Mouse (Mus musculus): ENCODE results near the gene Nnat.
"Not testable (repeated sequence)": the region's sequence is repeated elsewhere in the genome, so short reads cannot be mapped to it uniquely, and the experiment has no call there.

Gene Nnat

DNA sequence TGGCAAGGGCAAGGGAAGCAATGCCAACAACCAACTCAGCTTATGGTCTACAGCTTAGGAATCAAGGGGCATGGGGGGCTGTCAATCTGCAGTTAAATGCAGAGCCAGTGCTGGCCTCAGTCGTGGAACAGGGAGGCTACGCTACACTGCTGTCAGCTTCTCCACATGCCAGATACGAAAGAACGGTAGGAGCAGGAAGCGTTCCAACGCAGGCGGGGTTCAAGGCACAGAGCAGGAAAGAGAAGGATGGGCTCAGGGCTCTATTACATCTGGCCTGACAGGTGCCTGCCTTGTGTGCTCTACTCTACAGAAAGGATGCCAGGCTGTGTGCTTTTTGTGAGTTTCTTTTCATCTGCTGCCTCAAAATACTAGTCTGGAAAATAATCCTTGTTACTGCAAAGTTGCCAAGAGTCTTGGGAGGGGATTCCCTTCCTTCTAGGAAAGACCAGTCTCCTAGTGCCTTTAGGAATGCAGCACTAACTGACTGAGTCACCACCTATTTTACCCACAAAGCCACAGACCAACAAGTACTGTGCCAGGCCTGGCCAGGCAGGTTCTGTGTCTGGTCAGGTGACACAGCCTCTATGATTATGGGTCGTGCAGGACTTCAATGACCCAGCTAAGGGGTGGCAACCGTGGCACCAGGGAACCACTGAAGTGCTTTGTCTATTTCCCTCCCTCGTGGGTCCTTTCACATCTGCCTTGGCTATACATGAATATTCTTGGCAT is 7.6 kb upstream of the Nnat start:
- DNase-seq = no peak

DNA sequence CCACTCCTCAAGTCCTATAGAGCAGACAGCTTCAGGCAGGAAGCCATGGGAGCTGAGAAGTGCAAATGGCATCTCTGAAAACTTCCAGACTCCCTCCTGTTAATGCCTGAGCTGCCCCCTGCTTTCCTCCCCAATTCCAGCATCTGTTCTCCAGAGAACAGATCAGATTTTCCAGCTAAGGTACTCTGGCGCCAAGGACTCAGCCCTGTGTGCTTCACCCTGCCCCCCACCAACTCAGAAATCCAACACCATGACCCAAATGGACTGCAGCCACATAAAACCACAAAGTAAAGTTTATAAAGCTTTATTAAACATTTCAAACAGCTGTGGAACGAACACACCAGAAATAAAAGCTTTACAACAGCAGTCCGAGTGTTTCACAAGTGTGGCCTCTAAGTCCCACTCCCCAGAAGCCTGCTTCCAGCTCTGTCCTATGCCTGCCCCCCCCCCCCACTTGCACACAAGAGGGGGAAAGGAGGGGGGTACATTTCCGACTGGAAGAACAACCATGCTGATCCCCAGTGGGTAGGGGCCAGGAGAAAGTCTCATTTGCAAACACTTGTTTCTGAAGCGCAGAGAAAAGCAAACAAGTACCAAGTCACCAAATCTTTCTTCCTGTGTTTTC is 3.7 kb upstream of the Nnat start:
- DNase-seq = no peak

DNA sequence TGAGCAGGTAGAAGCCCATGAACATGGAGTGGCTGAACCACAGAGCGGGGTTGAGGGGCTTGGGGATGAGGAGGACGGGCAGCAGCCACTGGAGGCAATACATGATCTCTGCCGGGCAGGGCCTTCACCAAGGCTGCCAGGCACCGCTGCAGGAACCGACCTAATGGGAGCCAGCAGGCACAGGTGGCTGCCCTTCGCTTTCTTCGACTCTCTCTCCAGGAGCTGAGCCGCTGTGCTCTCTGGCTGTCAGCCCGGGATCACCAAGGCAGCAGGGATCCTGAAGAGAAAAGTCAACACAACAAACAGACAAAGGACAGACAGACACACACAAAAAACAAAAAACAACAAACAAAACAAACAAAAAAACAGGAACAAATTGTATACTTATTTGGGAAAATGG is 1.8 kb upstream of the Nnat start:
- no peak for DNase-seq

DNA sequence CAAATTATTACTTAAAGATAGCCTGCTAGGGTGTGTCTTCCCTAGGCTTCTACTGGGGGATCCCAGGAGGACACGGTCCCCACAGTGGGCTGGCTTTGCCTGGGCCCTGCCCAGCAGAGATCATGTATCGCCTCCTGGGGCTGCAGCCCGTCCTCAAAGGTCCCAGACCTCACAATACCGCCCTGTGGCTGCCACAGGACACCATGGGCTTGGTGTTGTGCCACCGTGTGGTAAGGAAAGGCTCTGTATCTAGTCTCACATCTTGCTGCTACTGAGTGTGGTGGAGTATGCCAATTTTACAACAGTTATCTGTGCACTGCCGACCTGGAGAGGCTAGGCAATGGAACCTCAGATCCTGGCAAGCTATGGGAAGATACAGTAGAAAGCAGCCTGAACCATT is 1.4 kb upstream of the Nnat start:
- DNase-seq = no peak

DNA sequence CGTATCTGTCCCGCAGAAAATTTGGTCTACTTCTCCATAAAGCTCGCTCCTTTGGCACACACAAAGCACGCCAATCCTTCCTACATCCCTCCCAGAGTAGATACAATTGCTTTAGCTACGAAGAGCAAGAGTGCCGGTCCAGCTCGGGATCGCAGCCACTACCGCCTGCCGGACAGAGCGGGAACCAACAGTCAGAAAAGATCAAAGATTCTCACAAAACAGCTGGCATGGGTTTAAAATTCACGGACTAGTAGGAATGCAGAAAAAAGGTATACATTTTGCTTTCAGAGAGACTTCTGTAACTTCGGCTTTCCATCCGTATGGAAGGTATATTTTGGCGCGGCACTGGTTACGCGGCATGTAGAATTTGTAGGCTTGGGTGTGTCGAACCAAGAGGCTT is 438 bp upstream of the Nnat start:
- no peak for DNase-seq

DNA sequence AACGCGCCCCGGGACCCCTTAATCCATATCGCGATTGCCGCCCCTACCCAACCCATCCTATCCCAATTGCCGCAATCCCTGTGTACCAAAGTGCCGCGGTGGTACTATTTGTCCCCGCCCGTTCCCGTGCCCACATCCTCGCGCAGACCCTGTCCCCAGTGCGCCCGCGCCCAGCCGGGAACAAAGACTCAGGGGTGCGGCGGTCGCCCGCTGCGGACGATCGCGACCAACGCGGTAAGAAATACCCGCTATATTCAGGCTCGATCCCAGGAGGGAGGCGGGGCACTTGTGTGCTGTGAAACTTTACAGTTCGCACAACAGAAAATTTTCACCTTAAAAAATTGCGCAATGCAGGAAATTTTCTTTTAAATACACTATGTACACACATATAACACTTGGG is 424 bp downstream of the Nnat start:
- DNase-seq = peak; percentile 34

DNA sequence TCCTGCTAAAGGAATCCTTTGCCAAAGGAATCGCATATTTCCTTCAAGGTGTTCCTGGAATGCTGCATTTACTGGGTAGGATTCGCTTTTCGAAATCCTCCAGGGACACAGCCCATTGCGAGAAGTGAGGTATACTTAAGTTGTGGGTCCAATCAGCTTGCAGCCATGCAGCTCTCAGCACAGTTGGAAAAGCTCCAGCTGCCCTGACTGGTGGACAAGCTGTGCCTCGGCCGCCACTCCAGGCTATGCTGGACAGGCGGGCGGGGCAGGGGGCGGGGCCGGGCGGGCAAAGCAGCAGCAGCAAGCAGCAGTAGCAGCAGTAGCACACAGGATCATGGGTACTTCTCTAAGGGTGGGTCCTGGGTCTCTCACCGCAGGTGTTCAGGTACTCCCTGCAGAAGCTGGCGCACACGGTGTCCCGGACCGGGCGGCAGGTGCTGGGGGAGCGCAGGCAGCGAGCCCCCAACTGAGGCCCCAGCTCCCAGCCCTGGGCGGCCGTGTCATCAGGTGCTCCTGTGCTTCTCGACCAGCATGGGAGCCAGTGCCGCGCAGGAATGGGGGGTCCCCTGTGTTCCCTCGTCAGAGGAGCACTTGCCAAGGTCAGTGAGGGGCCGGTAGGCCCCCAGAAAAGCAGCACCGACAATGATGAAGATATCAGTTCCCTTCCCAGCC is 1.4 kb downstream of the Nnat start:
- DNase-seq = peak; percentile 75

DNA sequence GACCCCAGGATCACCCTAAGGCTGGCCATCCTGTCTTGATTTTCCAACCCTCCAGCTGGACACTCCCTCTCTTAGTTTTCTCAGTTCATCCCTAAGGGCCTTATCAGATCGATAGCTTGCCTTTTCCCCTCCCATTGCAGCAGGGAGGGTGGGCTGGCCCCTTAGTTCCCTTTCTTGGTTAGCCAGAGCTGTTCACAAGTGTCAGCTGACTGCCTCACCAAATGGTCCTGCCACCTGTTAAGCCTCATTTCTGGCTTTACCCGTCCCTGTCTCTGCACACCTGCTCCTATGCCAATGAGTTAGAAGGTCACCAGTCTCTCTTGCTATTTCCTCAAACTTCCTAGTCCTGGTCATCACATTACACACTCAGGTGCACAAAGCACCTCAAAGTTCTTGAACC is 3.2 kb downstream of the Nnat start:
- DNase-seq = no peak

DNA sequence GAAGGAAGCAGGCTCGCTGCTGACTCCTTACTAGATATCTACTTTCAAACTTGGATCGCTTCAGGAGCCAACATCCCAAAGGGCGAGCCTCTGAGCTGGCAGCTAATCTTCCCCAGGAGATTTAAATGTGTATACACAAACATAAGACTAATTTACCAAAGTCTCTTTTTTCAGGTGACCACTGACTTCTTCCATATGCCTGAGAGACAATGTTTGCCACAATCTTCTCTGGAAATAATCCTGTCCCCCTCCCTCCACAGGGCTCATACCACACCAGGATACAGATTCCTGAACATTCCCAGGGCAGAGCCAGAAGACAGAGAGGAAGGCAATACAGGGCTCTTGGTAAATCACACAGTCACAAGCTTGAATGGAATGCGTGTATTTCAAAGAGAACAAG is 4.8 kb downstream of the Nnat start:
- no peak for DNase-seq

DNA sequence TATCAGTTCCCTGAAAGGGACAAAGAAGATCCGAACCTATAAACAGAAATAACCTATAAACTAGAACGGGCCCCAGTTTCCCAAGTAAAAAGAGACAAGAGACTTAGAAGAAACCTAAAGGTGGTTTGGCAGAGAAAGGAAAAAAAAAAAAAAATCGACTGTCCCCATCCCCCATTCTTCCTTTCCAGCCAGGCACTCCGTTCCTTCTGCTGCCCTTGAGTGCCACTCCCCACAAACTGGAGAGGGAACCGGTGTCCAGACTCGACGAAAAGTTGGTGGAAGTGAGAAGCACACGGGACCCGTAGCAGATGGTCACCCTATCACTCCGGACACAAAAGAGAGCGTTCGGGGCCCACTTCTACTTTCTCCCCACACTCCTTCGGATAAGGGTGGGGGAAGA is 5.6 kb downstream of the Nnat start:
- DNase-seq = peak; percentile 5

DNA sequence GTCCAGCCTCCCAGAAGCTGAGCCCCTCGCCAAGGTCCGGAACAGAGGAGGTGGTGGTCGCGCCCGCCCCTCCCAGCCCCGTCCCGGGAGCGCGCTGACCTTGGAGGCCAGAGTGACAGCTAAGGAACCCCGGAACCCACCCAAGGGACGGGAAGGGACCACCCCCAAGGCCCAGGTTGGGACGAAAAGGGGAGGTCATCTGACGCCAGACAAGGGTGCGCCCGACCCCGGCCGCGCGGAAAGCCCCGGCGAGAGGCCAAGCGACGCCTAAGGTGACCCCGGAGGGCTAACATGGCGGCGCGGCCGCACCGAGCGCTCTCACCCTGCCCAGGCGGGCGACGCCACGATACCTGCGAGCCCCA is 6.0 kb downstream of the Nnat start:
- no peak for DNase-seq

DNA sequence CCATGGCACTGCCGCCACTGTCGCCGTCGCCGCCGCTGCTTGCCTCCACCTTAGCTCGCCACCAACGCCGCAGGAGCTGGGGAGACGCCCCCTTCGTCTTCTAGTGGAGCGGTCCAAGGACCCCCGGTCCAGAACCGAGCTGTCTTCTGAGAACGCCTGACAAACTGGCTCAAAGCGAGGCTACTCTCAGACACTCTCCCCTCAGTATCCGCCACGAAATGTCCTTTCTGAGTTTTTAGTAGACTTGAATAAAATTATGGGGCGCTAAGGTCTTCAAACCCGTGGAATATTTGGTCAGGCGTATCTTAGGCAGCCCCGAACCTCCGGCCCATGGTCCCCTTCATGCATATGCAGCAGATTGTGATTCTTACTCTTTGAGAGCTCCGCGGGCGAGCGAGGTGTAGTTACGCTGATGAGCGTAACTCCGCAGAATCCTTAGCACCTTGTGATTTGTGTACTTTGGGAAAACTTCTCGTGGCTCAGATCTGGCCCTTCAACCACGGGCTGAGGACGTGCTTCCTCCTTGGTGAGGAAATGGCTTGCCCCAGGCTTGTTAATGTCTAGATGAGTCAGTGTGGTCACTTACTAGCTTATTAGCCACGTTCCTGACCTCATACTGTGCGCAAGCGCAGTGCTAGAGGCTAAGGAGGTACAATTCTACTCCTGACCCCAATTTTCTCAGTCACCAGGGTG is 6.5 kb downstream of the Nnat start:
- peak; percentile 80 for DNase-seq

DNA sequence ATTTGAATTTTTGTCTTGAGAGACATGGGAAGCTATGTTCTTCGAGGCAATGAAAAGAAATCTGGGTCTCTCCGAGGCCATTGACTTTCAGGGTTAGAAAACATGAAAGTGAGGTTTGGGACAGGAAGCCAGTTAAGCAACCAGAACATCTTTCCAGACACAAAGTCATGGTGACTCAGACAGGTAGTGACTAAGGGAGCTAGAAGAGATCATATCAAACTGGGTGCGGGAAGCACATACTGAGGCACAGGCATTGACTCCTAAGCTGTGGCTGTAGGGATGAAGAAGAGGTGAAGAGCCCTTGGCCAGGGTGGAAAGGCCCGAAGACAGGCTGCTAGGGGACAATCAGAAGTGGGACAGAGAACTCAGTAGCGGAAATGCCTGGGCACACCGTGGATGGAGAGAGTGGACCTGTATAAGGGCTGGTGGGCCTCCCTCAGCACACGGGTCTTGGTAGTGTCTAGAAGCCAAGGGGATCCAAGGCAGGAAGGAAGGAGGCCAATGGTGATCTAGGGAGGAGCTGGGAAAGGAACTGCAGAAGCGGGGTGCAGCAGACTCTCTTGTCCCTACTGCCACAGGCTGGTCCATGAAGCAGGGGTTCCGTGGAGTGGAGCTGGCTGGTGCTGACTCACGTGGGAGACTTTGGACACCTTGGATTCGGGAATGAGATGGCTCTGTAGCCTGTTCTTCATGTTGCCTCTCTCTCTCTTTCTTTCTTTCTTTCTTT is 7.5 kb downstream of the Nnat start:
- no peak for DNase-seq

DNA sequence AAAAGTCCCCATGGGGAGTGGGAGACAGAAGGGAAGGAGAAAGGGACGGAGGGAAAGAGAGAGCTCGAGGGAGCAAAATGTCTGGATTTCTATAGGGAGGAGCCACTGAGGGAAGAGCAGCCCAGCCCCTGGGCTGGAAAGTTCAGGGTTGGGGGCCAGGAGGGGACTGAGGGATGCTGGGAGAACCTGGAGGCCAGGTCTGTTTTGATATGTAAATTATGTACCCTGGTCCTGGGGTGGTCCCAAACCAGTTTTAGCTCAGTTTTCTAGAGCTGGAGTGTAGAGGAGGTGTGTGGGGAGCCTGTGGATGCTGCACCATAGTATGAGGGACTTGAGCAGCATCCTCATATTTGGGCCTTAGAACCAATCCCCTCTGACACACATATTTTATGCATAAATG is 9.0 kb downstream of the Nnat start:
- no peak for DNase-seq

DNA sequence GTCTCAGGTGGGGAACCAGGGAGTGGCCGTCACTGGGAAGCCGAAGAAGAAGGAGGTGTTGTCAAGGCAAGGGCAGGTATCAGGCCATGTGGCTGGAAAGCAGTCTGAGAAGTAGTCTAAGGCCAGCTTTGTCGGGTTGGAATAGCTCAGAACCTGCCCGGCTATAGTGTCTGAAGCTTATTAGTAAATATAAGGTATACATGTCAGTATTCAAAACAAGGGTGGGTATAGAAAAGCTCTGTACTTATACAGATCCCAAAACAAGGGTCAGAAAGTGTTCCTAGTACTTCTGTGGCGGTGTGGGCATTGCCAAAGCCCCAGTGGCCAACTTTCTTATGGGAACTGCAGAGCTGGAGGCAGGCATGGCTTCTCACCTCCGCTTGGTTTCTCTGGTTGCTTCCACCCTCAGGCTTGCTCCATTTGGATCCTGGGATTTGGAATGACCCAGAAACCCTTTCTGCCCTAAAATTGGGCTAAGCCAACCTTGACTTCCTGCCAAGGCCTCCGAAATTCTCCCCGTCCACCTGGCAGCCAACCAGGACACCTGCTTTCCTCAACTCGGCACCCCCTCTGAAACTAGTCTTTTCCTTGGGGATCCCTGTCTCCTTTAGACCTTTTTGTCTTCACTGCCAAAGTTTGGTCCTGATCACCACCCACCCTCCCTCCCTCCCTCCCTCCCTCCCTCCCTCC is 10.1 kb downstream of the Nnat start:
- DNase-seq = peak; percentile 40

DNA sequence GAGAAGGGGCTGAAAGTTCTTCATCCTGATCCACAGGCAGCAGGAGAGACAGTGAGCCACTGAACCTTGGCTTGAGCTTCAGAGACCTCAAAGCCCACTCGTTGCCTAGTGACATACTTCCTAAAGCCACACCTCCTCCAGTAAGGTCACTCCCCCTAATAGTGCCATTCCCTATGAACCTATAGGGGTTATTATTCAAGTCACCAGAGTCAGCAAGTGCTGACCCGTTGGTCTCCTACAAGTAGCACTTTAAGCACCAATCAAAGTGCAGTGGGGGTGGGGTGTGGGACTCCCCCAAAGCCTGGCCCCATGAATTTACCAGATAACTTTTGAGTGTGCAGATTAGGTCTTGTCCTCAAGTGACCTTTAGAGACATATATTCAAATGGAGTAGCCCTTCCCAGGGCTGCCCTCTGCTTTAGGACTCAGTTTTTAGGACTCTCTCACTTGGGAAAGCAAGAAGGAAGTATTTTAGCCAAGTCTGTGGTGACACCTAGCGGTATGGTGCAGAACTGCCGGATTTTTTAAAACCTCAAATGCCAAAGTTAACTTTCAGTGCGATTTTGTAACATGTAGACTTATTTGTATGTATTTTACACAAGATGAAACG is 11.4 kb downstream of the Nnat start, which contains the start of gene Blcap:
TSS of gene Blcap (minus strand) at position 51 of the 609 bp plus-strand sequence.
- DNase-seq = peak; percentile 59

DNA sequence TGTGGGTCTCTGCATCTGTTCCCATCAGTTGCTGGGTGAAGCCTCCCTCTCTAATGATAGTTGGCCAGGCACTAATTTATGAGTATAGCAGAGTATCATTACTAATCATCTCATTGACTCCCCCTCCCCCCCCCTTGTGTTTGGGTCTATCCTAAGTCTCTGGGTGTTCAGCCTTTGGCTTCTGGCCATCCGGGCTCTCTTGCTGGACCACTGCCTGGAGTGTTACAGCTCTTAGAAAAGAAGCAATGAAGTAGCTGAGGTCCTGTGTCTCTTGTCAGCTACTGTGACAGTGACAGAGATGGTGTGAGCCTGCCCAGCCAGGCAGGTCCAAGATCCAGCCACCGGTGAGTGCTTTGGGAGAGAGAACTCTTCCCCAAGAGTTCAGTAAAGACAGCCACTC is 12.9 kb downstream of the Nnat start:
- no peak for DNase-seq

DNA sequence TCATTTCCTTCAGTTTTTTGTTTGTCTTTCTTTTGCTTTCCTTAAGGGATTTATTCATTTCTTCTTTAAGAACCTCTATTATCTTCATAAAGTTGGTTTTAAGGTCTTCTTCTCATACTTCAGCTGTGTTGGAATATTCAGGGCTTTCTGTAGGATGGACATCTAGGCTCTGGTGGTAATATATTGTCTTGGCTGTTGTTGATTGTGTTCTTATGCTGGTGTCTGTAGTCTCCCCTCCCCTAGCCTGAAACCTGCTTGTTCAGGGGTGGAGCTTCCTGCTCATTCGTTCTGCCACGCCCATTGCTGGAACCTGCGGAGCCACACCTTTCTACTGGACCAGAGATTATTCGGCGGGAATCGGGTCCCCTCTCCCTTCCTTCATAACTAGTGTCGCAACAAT is 25.5 kb downstream of the Nnat start:
- DNase-seq = not testable (repeated sequence)

DNA sequence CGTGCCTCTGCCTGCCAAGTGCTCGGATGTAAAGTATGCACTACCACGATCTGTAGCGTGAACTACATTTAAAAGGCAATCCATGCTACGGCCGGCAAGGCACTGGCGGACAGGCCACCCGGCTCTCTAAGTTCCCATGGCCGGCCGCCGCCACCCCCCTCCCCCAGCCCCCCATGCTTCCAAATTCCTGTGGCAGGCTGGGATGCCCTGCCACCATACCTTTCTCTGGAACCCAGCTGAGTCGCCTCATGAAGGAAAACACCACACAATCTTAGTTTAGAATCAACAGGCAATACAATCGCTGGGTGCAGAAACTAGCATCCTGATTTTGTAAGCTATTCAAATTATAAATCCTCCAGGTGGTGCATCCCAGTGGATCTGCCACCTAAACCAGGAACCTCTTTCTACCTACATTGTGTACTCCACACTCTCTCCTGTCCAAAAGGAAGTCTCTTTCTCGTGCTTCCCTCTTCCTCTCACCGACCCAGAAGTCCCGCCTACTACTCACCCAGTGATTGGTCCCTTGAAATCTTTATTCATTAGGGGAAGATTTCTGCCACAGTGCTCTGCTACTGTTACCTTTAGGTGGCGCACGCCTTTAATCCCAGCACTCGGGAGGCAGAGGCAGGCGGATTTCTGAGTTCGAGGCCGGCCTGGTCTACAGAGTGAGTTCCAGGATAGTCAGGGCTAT is 37.1 kb downstream of the Nnat start:
- no peak for DNase-seq

DNA sequence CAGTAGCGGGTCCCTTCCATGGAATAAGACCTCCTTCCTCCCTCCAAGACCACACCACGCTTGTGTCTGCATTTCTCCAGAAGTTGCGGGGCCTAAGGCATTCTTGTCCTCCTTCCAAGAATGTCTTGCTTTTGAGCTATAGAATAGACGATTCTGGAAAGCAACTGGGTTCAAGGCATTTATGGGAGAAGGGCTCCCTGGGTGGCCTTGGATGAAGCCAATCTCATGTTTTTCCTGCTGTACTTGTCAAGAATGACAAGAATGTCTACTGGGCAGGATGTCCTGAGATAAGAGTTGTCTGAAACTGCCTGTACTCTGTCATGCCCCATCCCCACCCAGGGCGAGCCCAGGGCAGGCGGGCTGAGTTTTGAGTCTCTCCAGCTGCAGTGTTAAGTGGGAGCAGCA is 41.6 kb downstream of the Nnat start:
- DNase-seq = no peak

DNA sequence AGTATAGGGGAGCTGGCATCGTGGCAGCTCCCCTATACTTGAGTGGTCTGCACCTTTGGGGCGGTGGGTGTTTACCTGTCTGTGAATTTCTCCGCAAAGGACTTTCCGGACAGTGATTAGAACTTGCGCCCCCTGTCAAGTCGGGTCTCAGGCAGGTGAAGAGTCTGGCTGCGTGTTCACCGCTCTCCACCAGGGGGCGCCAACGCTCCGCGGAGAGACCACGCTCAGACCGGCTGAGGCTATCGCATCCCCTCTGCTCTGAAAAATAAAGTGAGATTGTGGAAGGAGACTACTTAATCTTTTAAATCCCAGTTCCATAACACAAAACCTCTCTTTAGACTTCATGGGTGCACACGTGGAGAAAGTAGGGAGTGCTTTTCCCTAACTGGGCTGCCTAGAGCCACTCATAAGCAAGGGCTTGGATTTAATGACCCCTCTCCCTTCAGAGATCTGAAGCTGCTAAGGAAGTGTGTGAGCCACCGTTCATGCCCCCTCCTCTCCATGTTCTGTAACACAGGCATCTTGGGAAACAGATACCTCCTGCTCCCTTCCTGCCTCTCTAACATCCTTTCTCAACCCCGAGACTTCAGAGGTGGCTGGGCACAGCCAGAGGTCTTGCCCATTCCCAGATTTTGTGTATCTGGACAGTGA is 45.3 kb downstream of the Nnat start:
- peak; percentile 94 for DNase-seq
